Mouse (Mus musculus): ENCODE results near the gene Them7. TPM values are rescaled to one million over a fixed set of nuclear protein-coding genes. Genes with fewer than 3 reads are reported as not detected.

Them7 gene
- polyA plus RNA-seq, 1 experiment = not detected

DNA sequence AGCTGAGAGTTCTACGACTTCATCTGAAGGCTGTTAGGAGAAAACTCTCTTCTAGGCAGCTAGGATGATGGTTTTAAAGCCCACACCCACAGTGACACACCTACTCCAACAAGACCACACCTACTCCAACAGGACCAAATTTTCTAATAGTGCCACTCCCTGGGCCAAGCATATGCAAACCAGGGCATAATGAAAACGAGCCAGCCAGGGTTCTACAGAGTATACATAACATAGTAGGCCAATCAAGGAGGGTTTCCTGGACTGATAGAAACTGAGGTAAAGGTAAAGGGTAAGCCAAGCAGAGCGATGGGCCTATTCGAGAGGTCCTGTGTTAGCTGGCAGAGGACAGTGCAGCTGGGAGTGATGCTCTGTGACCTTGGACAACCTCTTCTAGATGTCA is 176.4 kb downstream of the Them7 start:
- no peak overlapping the region for H3K4me3 ChIP-seq (ENCODE audit: low read depth, low read length)

DNA sequence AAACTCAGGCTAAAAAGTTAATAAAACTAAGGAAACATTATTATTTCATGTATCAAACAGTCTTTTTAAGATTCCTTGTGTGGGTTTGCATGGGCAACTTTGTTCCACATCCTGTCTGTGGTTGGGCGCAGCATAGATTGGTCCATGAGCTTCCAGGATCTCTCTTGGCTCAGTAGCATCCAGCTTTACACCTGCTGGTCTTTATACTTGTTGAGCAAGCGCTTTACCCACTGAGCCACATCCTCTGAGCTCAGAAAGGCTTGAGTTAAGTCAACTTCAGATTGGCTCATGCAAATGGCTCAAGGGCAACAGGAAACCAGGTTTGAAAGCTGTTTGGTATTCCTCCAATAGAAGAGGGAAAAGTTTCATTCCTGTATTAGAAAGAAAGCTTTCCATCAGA is 178.1 kb downstream of the Them7 start:
- Histone ChIP-seq H3K4me3 (ENCODE audit: low read depth, low read length) (no peak overlapping the region), H3K27me3 (ENCODE audit: control insufficient read depth, insufficient read depth, low read length, poor library complexity, severe bottlenecking) (no peaks in the 10 kb centered on the region; the same call in 1 of the 2 replicates), H3K9ac (ENCODE audit: low read depth, poor library complexity, severe bottlenecking) (no peak overlapping the region), H3K27ac (ENCODE audit: insufficient read depth, low read length) (no peak overlapping the region), H3K4me1 (ENCODE audit: control insufficient read depth, insufficient read depth, low read length) (peaks cover 2% of the 10 kb centered on the region), H3K36me3 (ENCODE audit: control insufficient read depth, insufficient read depth, low read length, poor library complexity, severe bottlenecking) (no peaks in the 10 kb centered on the region), H3K9me3 (replicated peaks; ENCODE audit: control insufficient read depth, insufficient read depth, low read length, poor library complexity, severe bottlenecking) (no peaks in the 10 kb centered on the region)
- no peak for TF ChIP-seq POLR2A (IDR thresholded peaks at IDR 0.05; ENCODE audit: insufficient read depth, low read length)
- TF ChIP-seq CTCF (IDR thresholded peaks at IDR 0.05; ENCODE audit: low read depth, low read length) = no peak
- TF ChIP-seq EP300 (IDR thresholded peaks at IDR 0.05; ENCODE audit: insufficient read depth, low read depth, low read length) = no peak

More for the DNA sequence above, 176.4 kb downstream of the Them7 start:
- TF ChIP-seq POLR2A (IDR thresholded peaks at IDR 0.05; ENCODE audit: insufficient read depth, low read length) (no peak), CTCF (IDR thresholded peaks at IDR 0.05; ENCODE audit: low read depth, low read length) (no peak), EP300 (IDR thresholded peaks at IDR 0.05; ENCODE audit: insufficient read depth, low read depth, low read length) (no peak)
- Histone ChIP-seq H3K36me3 (ENCODE audit: control insufficient read depth, insufficient read depth, low read length, poor library complexity, severe bottlenecking) (no peaks in the 10 kb centered on the region), H3K27ac (ENCODE audit: insufficient read depth, low read length) (no peak overlapping the region), H3K9me3 (replicated peaks; ENCODE audit: control insufficient read depth, insufficient read depth, low read length, poor library complexity, severe bottlenecking) (no peaks in the 10 kb centered on the region), H3K27me3 (ENCODE audit: control insufficient read depth, insufficient read depth, low read length, poor library complexity, severe bottlenecking) (no peaks in the 10 kb centered on the region; the same call in 1 of the 2 replicates), H3K9ac (ENCODE audit: low read depth, poor library complexity, severe bottlenecking) (no peak overlapping the region), H3K4me1 (ENCODE audit: control insufficient read depth, insufficient read depth, low read length) (peaks cover 2% of the 10 kb centered on the region)

DNA sequence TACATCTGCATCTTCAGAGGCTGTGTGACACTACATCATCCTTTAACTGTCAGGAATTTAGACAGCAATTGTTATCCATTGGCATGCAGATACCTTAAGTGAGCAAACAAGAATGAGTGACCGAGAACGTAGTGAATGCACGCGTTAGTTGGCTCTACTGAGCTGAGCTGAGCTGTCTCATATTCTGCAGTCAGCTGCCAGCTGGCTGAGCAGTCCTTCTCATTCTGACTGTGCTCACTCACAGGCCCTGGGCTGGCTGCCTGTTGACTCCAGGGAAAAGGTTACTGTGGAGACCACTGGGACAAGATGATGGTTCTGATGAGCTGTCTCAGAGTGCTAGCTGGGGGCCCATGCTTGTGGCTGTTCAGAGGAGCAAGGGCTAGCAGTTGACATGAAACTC is 184.4 kb downstream of the Them7 start:
- Histone ChIP-seq H3K9me3 (replicated peaks; ENCODE audit: control insufficient read depth, insufficient read depth, low read length, poor library complexity, severe bottlenecking) (no peaks in the 10 kb centered on the region), H3K4me3 (ENCODE audit: low read depth, low read length) (no peak overlapping the region), H3K9ac (ENCODE audit: low read depth, poor library complexity, severe bottlenecking) (no peak overlapping the region), H3K36me3 (ENCODE audit: control insufficient read depth, insufficient read depth, low read length, poor library complexity, severe bottlenecking) (no peaks in the 10 kb centered on the region), H3K27ac (ENCODE audit: insufficient read depth, low read length) (no peak overlapping the region), H3K27me3 (ENCODE audit: control insufficient read depth, insufficient read depth, low read length, poor library complexity, severe bottlenecking) (no peaks in the 10 kb centered on the region; the same call in 1 of the 2 replicates), H3K4me1 (ENCODE audit: control insufficient read depth, insufficient read depth, low read length) (peaks cover 3% of the 10 kb centered on the region)
- TF ChIP-seq CTCF (IDR thresholded peaks at IDR 0.05; ENCODE audit: low read depth, low read length) = no peak
- TF ChIP-seq POLR2A (IDR thresholded peaks at IDR 0.05; ENCODE audit: insufficient read depth, low read length) = no peak
- TF ChIP-seq EP300 (IDR thresholded peaks at IDR 0.05; ENCODE audit: insufficient read depth, low read depth, low read length) = no peak

DNA sequence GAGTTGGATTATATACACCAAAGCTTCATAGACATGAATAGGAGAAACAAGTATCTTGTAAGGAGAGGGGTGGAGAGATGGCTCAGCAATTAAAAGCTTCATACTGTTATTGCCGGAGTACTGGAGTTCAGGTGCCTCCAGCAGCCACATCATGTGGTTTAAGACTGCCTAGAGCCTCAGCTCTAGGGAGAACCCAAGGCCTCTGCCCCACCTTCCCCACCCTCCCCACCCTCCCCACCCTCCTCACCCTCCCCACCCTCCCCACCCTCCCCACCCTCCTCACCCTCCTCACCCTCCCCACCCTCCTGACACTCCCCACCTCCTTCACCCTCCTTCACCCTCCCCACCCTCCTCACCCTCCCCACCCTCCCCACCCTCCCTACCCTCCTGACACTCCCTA is 185.1 kb downstream of the Them7 start:
- Histone ChIP-seq H3K4me3 (ENCODE audit: low read depth, low read length) (no peak overlapping the region), H3K27ac (ENCODE audit: insufficient read depth, low read length) (no peak overlapping the region), H3K4me1 (ENCODE audit: control insufficient read depth, insufficient read depth, low read length) (peaks cover 3% of the 10 kb centered on the region), H3K9ac (ENCODE audit: low read depth, poor library complexity, severe bottlenecking) (no peak overlapping the region), H3K9me3 (replicated peaks; ENCODE audit: control insufficient read depth, insufficient read depth, low read length, poor library complexity, severe bottlenecking) (no peaks in the 10 kb centered on the region), H3K27me3 (ENCODE audit: control insufficient read depth, insufficient read depth, low read length, poor library complexity, severe bottlenecking) (no peaks in the 10 kb centered on the region; the same call in 1 of the 2 replicates), H3K36me3 (ENCODE audit: control insufficient read depth, insufficient read depth, low read length, poor library complexity, severe bottlenecking) (no peaks in the 10 kb centered on the region)
- TF ChIP-seq POLR2A (IDR thresholded peaks at IDR 0.05; ENCODE audit: insufficient read depth, low read length) = no peak

DNA sequence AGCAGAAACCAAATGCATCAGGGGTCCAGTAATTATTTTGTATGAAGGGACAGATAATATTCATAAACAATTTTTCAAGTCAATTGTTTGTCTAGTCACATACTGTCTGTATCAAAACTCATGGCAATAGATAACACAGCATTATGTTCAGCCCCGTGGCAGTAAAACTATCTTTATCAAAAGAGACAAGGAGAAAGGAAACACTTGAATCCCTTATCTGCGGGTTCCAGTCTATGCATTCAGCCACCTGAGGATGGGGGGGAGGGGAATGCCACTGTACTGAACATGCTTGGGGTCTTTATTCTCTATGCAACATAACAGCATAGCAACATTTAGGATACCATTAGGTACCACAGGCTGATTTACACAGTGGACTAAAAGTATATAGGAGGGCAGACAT is 190.2 kb downstream of the Them7 start:
- Histone ChIP-seq H3K4me3 (ENCODE audit: low read depth, low read length) (no peak overlapping the region), H3K9me3 (replicated peaks; ENCODE audit: control insufficient read depth, insufficient read depth, low read length, poor library complexity, severe bottlenecking) (no peaks in the 10 kb centered on the region), H3K4me1 (ENCODE audit: control insufficient read depth, insufficient read depth, low read length) (no peaks in the 10 kb centered on the region), H3K36me3 (ENCODE audit: control insufficient read depth, insufficient read depth, low read length, poor library complexity, severe bottlenecking) (no peaks in the 10 kb centered on the region), H3K27me3 (ENCODE audit: control insufficient read depth, insufficient read depth, low read length, poor library complexity, severe bottlenecking) (no peaks in the 10 kb centered on the region), H3K27ac (ENCODE audit: insufficient read depth, low read length) (no peak overlapping the region), H3K9ac (ENCODE audit: low read depth, poor library complexity, severe bottlenecking) (no peak overlapping the region)
- no peak for TF ChIP-seq EP300 (IDR thresholded peaks at IDR 0.05; ENCODE audit: insufficient read depth, low read depth, low read length)
- TF ChIP-seq POLR2A (IDR thresholded peaks at IDR 0.05; ENCODE audit: insufficient read depth, low read length) = no peak
- TF ChIP-seq CTCF (IDR thresholded peaks at IDR 0.05; ENCODE audit: low read depth, low read length) = no peak

DNA sequence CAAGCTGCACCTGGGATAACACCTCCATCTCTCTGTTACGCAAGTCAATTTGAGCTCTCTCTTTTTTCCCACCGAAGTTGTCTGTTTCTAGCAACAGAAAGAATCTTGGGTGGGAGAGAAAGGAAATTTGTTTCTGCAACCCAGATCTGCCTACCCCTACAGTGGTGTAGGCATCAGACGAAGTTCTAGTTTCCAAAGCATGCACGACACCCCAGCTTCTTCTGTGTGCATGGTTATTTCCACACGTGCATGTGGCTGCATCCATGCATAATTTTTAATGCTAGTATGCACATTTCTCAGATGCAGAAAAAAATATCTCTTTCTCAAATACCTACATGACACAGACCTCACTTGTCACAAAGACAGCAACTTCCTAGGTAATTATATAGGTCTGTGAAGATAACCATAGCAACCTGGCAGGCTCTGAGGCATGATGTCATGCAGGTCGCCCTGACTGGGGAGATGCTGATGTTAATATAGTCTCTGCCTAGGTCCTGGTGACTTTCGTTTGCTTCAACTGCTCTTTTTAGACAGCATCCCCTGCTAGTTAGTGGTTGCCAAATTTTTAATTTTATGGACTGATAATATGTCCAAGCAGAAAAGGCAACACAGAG is 192.0 kb downstream of the Them7 start:
- Histone ChIP-seq H3K27me3 (ENCODE audit: control insufficient read depth, insufficient read depth, low read length, poor library complexity, severe bottlenecking) (no peaks in the 10 kb centered on the region), H3K9ac (ENCODE audit: low read depth, poor library complexity, severe bottlenecking) (no peak overlapping the region), H3K4me1 (ENCODE audit: control insufficient read depth, insufficient read depth, low read length) (no peaks in the 10 kb centered on the region), H3K4me3 (ENCODE audit: low read depth, low read length) (no peak overlapping the region), H3K9me3 (replicated peaks; ENCODE audit: control insufficient read depth, insufficient read depth, low read length, poor library complexity, severe bottlenecking) (no peaks in the 10 kb centered on the region), H3K36me3 (ENCODE audit: control insufficient read depth, insufficient read depth, low read length, poor library complexity, severe bottlenecking) (no peaks in the 10 kb centered on the region), H3K27ac (ENCODE audit: insufficient read depth, low read length) (no peak overlapping the region)
- TF ChIP-seq CTCF (IDR thresholded peaks at IDR 0.05; ENCODE audit: low read depth, low read length) = no peak
- no peak for TF ChIP-seq POLR2A (IDR thresholded peaks at IDR 0.05; ENCODE audit: insufficient read depth, low read length)
- no peak for TF ChIP-seq EP300 (IDR thresholded peaks at IDR 0.05; ENCODE audit: insufficient read depth, low read depth, low read length)

Measured in ES-Bruce4 (cell line).